Mouse (Mus musculus): ENCODE measurements at regions not wholly inside any gene's neighbourhood (a gene's known extent, or its start where the extent isn't known, plus 50 kb on each side); places are given as distances from the start of the nearest gene placed in this dataset.

GRCm38 (mm10) chr3:81482742-81483141, 446.5 kb downstream of the Pdgfc start:
- H3K9ac ChIP-seq: no peak overlapping the region
- no peaks in the 10 kb centered on the region for H3K36me3 ChIP-seq
- no peaks in the 10 kb centered on the region for H3K9me3 ChIP-seq
- H3K27me3 ChIP-seq: no peaks in the 10 kb centered on the region
- 56% methylated on average over 2 of the region's 2 CpGs for WGBS
- ATAC-seq (ENCODE audit: low FRiP score, low read depth): no peak
- no peaks in the 10 kb centered on the region for H3K4me1 ChIP-seq
- H3K4me3 ChIP-seq: no peak overlapping the region
- H3K27ac ChIP-seq: no peak overlapping the region
- H3K4me2 ChIP-seq (replicated peaks): no peak overlapping the region

GRCm38 (mm10) chr3:81483363-81483762, 447.1 kb downstream of the Pdgfc start:
- Histone ChIP-seq H3K36me3 (no peaks in the 10 kb centered on the region), H3K4me2 (replicated peaks) (no peak overlapping the region), H3K27me3 (no peaks in the 10 kb centered on the region), H3K9me3 (no peaks in the 10 kb centered on the region), H3K9ac (no peak overlapping the region), H3K4me3 (no peak overlapping the region), H3K4me1 (no peaks in the 10 kb centered on the region), H3K27ac (no peak overlapping the region)
- no peak for ATAC-seq (ENCODE audit: low FRiP score, low read depth)
- 58% methylated on average over 2 of the region's 2 CpGs for WGBS

- H3K36me3 ChIP-seq: no peaks in the 10 kb centered on the region
- no peak for ATAC-seq (ENCODE audit: low FRiP score, low read depth)
- no peak overlapping the region for H3K4me3 ChIP-seq
- H3K9ac ChIP-seq: no peak overlapping the region
- WGBS: 87% methylated on average over 1 of the region's 1 CpGs
- peaks cover 3% of the 10 kb centered on the region; the same call in 1 of the 2 replicates for H3K4me1 ChIP-seq
- no peak overlapping the region for H3K4me2 ChIP-seq (replicated peaks)
- H3K27ac ChIP-seq: no peak overlapping the region
- H3K9me3 ChIP-seq: no peaks in the 10 kb centered on the region
- no peaks in the 10 kb centered on the region for H3K27me3 ChIP-seq
Observed at GRCm38 (mm10) chr3:81505316-81505715, 427.1 kb upstream of the Ctso start.

- WGBS: 11% methylated on average over 2 of the region's 2 CpGs
- H3K36me3 ChIP-seq: no peaks in the 10 kb centered on the region
- H3K9ac ChIP-seq: no peak overlapping the region
- no peak overlapping the region for H3K4me2 ChIP-seq (replicated peaks)
- no peak overlapping the region for H3K4me3 ChIP-seq
- no peak overlapping the region for H3K27ac ChIP-seq
- H3K4me1 ChIP-seq: peaks cover 3% of the 10 kb centered on the region; the same call in 1 of the 2 replicates
- no peaks in the 10 kb centered on the region for H3K27me3 ChIP-seq
- no peak for ATAC-seq (ENCODE audit: low FRiP score, low read depth)
- no peaks in the 10 kb centered on the region for H3K9me3 ChIP-seq
Observed at GRCm38 (mm10) chr3:81508611-81509010, 423.8 kb upstream of the Ctso start.

GRCm38 (mm10) chr3:81521804-81522203, 410.6 kb upstream of the Ctso start:
- Histone ChIP-seq H3K36me3 (no peaks in the 10 kb centered on the region), H3K27ac (no peak overlapping the region), H3K4me3 (no peak overlapping the region), H3K9me3 (no peaks in the 10 kb centered on the region), H3K27me3 (no peaks in the 10 kb centered on the region), H3K4me2 (replicated peaks) (no peak overlapping the region), H3K4me1 (no peaks in the 10 kb centered on the region), H3K9ac (no peak overlapping the region)
- ATAC-seq (ENCODE audit: low FRiP score, low read depth): no peak
- 71% methylated on average over 4 of the region's 4 CpGs for WGBS

- H3K4me2 ChIP-seq (replicated peaks): no peak overlapping the region
- no peak overlapping the region for H3K4me3 ChIP-seq
- no peaks in the 10 kb centered on the region for H3K27me3 ChIP-seq
- 89% methylated on average over 1 of the region's 1 CpGs for WGBS
- ATAC-seq (ENCODE audit: low FRiP score, low read depth): no peak
- H3K9me3 ChIP-seq: no peaks in the 10 kb centered on the region
- H3K9ac ChIP-seq: no peak overlapping the region
- no peaks in the 10 kb centered on the region for H3K36me3 ChIP-seq
- H3K27ac ChIP-seq: no peak overlapping the region
- H3K4me1 ChIP-seq: peaks cover 8% of the 10 kb centered on the region; the same call in 1 of the 2 replicates
Observed at GRCm38 (mm10) chr3:81530872-81531271, 401.5 kb upstream of the Ctso start.

GRCm38 (mm10) chr3:81535448-81536205, 396.8 kb upstream of the Ctso start:
- H3K4me2 ChIP-seq (replicated peaks): no peak overlapping the region
- no peaks in the 10 kb centered on the region for H3K9me3 ChIP-seq
- WGBS: 36% methylated on average over 4 of the region's 4 CpGs
- peaks cover 10% of the 10 kb centered on the region; the same call in 1 of the 2 replicates for H3K4me1 ChIP-seq
- ATAC-seq (ENCODE audit: low FRiP score, low read depth): peak; percentile 57; the same call in 1 of the 2 replicates
- H3K4me3 ChIP-seq: no peak overlapping the region
- no peak overlapping the region for H3K27ac ChIP-seq
- no peaks in the 10 kb centered on the region for H3K27me3 ChIP-seq
- H3K9ac ChIP-seq: no peak overlapping the region
- no peaks in the 10 kb centered on the region for H3K36me3 ChIP-seq

- WGBS: 24% methylated on average over 7 of the region's 7 CpGs
Observed at GRCm38 (mm10) chr3:81554773-81555172, 377.6 kb upstream of the Ctso start.

GRCm38 (mm10) chr3:81562610-81563258, 369.7 kb upstream of the Ctso start:
- Histone ChIP-seq H3K4me3 (no peak overlapping the region), H3K4me2 (replicated peaks) (no peak overlapping the region), H3K27me3 (no peaks in the 10 kb centered on the region), H3K9me3 (no peaks in the 10 kb centered on the region), H3K9ac (no peak overlapping the region), H3K36me3 (no peaks in the 10 kb centered on the region), H3K4me1 (no peaks in the 10 kb centered on the region), H3K27ac (no peak overlapping the region)
- no peak for ATAC-seq (ENCODE audit: low FRiP score, low read depth)
- 94% methylated on average over 2 of the region's 2 CpGs for WGBS

More at GRCm38 (mm10) chr3:81554773-81555172, 377.6 kb upstream of the Ctso start:
- ATAC-seq (ENCODE audit: low FRiP score, low read depth): no peak
- Histone ChIP-seq H3K27me3 (no peaks in the 10 kb centered on the region), H3K36me3 (no peaks in the 10 kb centered on the region), H3K27ac (no peak overlapping the region), H3K4me3 (no peak overlapping the region), H3K9me3 (no peaks in the 10 kb centered on the region), H3K9ac (no peak overlapping the region), H3K4me2 (replicated peaks) (no peak overlapping the region), H3K4me1 (0 out of 2 replicates have a peak, but pooled peaks cover 7% of the 10 kb centered on the region)

- Histone ChIP-seq H3K36me3 (no peaks in the 10 kb centered on the region), H3K4me1 (no peaks in the 10 kb centered on the region), H3K4me3 (no peak overlapping the region), H3K9me3 (no peaks in the 10 kb centered on the region), H3K9ac (no peak overlapping the region), H3K27ac (no peak overlapping the region), H3K4me2 (replicated peaks) (no peak overlapping the region), H3K27me3 (no peaks in the 10 kb centered on the region)
- 76% methylated on average over 7 of the region's 7 CpGs for WGBS
- no peak for ATAC-seq (ENCODE audit: low FRiP score, low read depth)
Observed at GRCm38 (mm10) chr3:81563858-81564756, 368.3 kb upstream of the Ctso start.

- Histone ChIP-seq H3K9me3 (no peaks in the 10 kb centered on the region), H3K27me3 (no peaks in the 10 kb centered on the region), H3K36me3 (no peaks in the 10 kb centered on the region), H3K4me2 (replicated peaks) (no peak overlapping the region), H3K9ac (no peak overlapping the region), H3K27ac (no peak overlapping the region), H3K4me3 (no peak overlapping the region), H3K4me1 (no peaks in the 10 kb centered on the region)
- 65% methylated on average over 1 of the region's 1 CpGs for WGBS
- no peak for ATAC-seq (ENCODE audit: low FRiP score, low read depth)
Observed at GRCm38 (mm10) chr3:81564757-81565063, 367.7 kb upstream of the Ctso start.
